Mouse (Mus musculus) embryonic facial prominence, embryonic 11.5 days (tissue): ENCODE results near the gene Defb15. TPM values are rescaled to one million over a fixed set of nuclear protein-coding genes. Genes with fewer than 3 reads are reported as not detected.
"Not testable (repeated sequence)": the region's sequence is repeated elsewhere in the genome, so short reads cannot be mapped to it uniquely, and the experiment has no call there.

ENCODE experiments used
- ATAC-seq: fragments of 200-750 bp; cut with Nextera tagmentation; replicated peaks from 2 replicates; pipeline ENCODE4 v1.8.0; 2017; ENCODE audit warnings: low read depth; ENCODE audit not compliant: insufficient number of reproducible peaks, low FRiP score, low TSS enrichment
- DNase-seq: peaks from one replicate; pipeline ENCODE4 v3.0.0-alpha.2; 2015; ENCODE audit warnings: low spot score
- H3K27ac ChIP-seq: fragments of 300-500 bp; sonication (generic); replicated peaks from 2 replicates; pipeline ENCODE4 v1.5.1; 2014; ENCODE audit warnings: mild to moderate bottlenecking, low read depth, low read length, control low read depth
- H3K27me3 ChIP-seq: fragments of 300-500 bp; sonication (generic); 2 replicates; pipeline ENCODE4 v1.6.1; 2014; ENCODE audit warnings: mild to moderate bottlenecking, low read length, moderate library complexity, mixed read lengths; ENCODE audit not compliant: control insufficient read depth, insufficient read depth
- H3K36me3 ChIP-seq: fragments of 300-500 bp; sonication (generic); replicated peaks from 2 replicates; pipeline ENCODE4 v1.6.1; 2014; ENCODE audit warnings: low read depth, mild to moderate bottlenecking, low read length, moderate library complexity, mixed read lengths; ENCODE audit not compliant: control insufficient read depth, insufficient read depth
- H3K4me1 ChIP-seq: fragments of 300-500 bp; sonication (generic); 2 replicates; pipeline ENCODE4 v1.6.1; 2014; ENCODE audit warnings: low read length, mixed read lengths; ENCODE audit not compliant: control insufficient read depth, insufficient read depth
- H3K4me2 ChIP-seq: fragments of 300-500 bp; sonication (generic); 2 replicates; pipeline ENCODE4 v1.6.1; 2014; ENCODE audit warnings: low read depth, mild to moderate bottlenecking, control low read depth, low read length, moderate library complexity
- H3K4me3 ChIP-seq: fragments of 300-500 bp; sonication (generic); 2 replicates; pipeline ENCODE4 v1.5.1; 2014; ENCODE audit warnings: low read depth, low read length, control low read depth
- H3K9ac ChIP-seq: fragments of 300-500 bp; sonication (generic); replicated peaks from 2 replicates; pipeline ENCODE4 v1.6.1; 2014; ENCODE audit warnings: mild to moderate bottlenecking, control low read depth, low read length
- H3K9me3 ChIP-seq: fragments of 300-500 bp; sonication (generic); replicated peaks from 2 replicates; pipeline ENCODE4 v1.6.1; 2016; ENCODE audit warnings: mild to moderate bottlenecking, low read length, inconsistent platforms, mixed read lengths; ENCODE audit not compliant: control insufficient read depth
- WGBS: fragments of 180-500 bp; shearing (Covaris S2); extraction: QIAGEN DNeasy Blood & Tissue Kit; methylation state at CpG from one replicate; pipeline ENCODE4 v1.1.7; 2014; 5-methylcytosine and 5-hydroxymethylcytosine counted together
- polyA plus RNA-seq: library from polyadenylated mRNA; unstranded; fragments of >200 nt; fragmentation: Nextera tagmentation; extraction: Ambion mirVana; gene quantifications from 2 replicates; pipeline ENCODE4 v1.2.1, GENCODE M21; 2014

Defb15 gene
- polyA plus RNA-seq, 1 experiment from 2014 or later, result not detected

DNA sequence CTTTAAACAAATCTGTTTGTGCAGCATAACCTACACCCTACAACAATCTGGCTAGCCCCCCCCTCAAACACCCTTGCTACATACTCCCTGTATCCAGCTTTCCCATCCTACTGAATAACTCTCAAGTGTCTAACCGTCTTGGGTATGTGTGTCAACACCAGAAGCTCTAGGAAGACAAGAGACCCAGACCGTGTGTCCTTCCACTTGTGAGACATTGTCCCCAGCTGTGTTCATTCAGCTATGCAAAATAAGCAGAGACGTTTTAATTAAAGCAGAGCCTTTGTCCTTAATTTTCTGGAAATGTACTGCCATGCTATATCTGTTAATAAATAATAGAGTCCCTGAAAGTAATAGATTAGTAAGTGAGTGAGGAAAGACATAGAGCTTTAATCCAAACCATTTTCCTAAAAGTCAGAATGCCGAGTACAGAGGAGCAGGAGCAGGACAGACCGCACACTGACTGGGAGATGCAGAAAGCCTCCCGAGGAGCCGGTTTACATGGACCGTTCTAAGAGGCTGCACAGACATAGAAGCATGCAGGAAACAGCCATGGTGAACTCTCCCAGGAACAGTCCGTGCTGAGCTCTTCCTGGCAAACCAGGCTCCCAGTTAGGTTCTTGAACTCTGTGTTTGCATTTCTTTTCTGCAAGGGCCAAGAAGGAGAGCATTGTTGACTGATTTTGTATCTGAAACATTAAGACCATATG is 15.0 kb upstream of the Defb15 start:
- Histone ChIP-seq H3K4me2 (no peak overlapping the region), H3K27ac (no peak overlapping the region), H3K36me3 (no peaks in the 10 kb centered on the region), H3K27me3 (no peaks in the 10 kb centered on the region), H3K9me3 (no peaks in the 10 kb centered on the region), H3K9ac (no peak overlapping the region), H3K4me1 (no peaks in the 10 kb centered on the region), H3K4me3 (no peak overlapping the region)
- 72% methylated on average over 9 of the region's 9 CpGs for WGBS
- DNase-seq (no peak), ATAC-seq (no peak)

DNA sequence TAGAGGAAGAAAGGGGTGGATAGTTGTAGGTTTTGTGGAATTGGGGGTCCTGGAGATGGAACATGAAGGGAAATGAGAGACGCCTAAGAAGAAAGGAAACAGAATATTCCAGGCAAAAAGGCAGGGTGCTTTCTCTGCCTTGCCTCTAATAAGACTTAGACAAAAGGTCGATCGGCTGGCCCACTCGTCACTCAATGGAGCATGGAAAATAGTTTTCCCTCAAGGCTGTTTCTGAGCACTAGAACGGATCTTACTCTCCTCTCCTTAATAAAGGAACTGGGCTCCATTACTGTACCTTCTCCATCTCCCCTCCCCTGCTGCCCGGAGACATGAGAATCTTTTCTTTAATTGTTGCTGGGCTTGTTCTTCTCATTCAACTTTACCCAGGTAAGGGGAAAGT is 14.0 kb upstream of the Defb15 start, which contains the start of gene Defb13:
Gene Defb13 (plus strand): TSS at position 301 of the 400 bp plus-strand sequence.
- no peak for ATAC-seq
- no peak for DNase-seq
- H3K9me3 ChIP-seq, result no peaks in the 10 kb centered on the region
- no peak within 1 kb of the TSS for H3K4me3 ChIP-seq
- no peaks in the 10 kb centered on the region for H3K4me1 ChIP-seq
- H3K27me3 ChIP-seq, result no peaks in the 10 kb centered on the region
- H3K36me3 ChIP-seq, result no peaks in the 10 kb centered on the region
- 77% methylated on average over 6 of the region's 6 CpGs for WGBS
- H3K27ac ChIP-seq, result no peak within 1 kb of the TSS
- no peak within 1 kb of the TSS for H3K9ac ChIP-seq
- H3K4me2 ChIP-seq, result no peak within 1 kb of the TSS; the same call in 1 of the 2 replicates

DNA sequence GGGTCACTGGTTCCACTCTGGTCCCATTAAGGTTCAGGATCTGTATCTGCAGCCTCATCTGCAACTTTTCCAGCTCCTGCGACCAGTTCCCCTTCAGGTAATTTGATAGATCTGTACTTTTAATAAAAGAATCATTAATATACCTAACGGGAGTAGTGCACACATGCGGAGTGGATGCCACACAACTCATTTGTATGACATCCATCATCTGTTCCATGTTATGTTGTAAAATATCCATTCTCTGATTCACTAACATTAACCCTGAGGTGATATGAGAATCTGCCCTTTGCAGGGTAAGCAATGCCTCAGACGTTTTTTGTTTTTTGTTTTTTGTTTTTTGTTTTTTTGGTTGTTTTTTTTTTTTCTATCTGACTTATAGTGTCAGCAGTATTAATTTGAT is 5.5 kb upstream of the Defb15 start, which contains the start of gene Defb35:
Gene Defb35 (plus strand): TSS at position 301 of the 400 bp plus-strand sequence.
- H3K4me2 ChIP-seq, H3K9me3 ChIP-seq, DNase-seq, H3K27me3 ChIP-seq, H3K27ac ChIP-seq, ATAC-seq, H3K4me3 ChIP-seq, H3K4me1 ChIP-seq, H3K9ac ChIP-seq, H3K36me3 ChIP-seq: not testable (repeated sequence)
- 84% methylated on average over 4 of the region's 4 CpGs for WGBS

DNA sequence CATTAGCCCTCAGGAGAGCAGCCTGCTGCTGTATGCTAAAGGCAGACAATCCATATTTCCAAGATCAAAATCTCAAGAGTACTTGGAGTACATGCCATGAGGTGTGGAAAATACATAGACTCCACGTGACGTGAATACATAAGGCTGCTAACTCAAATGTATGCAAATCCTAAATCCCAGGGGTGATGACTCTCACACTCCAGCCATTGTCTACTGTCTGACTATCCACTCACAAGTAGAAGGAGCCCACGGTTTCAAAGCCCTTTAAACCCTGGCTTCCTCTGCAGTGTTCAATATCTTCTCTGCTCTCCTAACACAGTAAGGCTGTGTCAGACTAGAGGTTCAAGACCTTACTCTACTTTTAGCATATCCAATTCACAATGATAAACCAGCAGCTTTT is 1.8 kb downstream of the Defb15 start:
- 82% methylated on average over 3 of the region's 3 CpGs for WGBS
- H3K27ac ChIP-seq, ATAC-seq, H3K4me2 ChIP-seq, DNase-seq, H3K36me3 ChIP-seq, H3K9ac ChIP-seq, H3K4me3 ChIP-seq, H3K27me3 ChIP-seq, H3K4me1 ChIP-seq, H3K9me3 ChIP-seq: not testable (repeated sequence)

DNA sequence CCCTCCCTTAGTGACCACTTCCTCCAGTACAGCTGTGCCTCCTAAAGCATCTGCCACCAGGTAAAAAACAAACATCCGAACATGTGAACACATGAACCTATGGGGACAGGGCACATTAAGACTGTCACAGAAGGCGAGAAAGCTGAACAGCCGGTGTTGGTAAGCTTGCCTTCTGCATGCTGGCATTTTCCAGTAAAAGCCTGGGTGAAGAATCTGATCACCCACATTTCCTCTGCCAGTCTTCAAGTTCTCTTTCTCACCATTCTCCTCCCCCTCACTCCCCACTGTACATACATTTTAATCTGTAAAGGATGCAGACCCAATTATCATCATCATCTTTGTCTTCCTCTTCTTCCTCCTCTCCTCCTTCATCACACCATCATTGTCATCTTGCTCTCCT is 16.9 kb downstream of the Defb15 start:
- DNase-seq (no peak), ATAC-seq (no peak)
- Histone ChIP-seq H3K9ac (no peak overlapping the region), H3K27me3 (no peaks in the 10 kb centered on the region), H3K9me3 (no peaks in the 10 kb centered on the region), H3K4me1 (no peaks in the 10 kb centered on the region), H3K4me3 (no peak overlapping the region), H3K36me3 (no peaks in the 10 kb centered on the region), H3K4me2 (no peak overlapping the region), H3K27ac (no peak overlapping the region)
- 93% methylated on average over 3 of the region's 3 CpGs for WGBS

DNA sequence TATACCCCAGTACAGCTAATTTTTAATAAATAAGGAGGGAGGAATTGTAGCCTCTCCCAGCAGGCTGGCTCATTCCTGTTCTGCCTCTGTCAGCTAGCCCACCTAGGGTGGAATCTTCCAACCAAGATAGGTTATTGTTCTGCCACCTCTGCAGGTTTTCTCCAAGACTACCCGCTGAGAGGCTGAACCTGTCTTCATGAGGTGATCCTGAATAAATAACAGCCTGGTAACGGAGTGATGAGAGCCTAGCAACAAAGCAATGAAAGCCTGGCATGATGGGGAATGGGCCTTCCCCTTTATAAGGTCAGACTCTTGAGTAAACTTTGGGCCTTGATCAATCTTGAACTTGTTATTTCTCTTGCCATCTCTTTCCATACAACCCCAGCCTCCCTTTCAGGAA is 20.0 kb downstream of the Defb15 start:
- no peak overlapping the region for H3K9ac ChIP-seq
- no peaks in the 10 kb centered on the region for H3K4me1 ChIP-seq
- no peak overlapping the region for H3K4me3 ChIP-seq
- H3K27ac ChIP-seq, result no peak overlapping the region
- DNase-seq (no peak), ATAC-seq (no peak)
- no peaks in the 10 kb centered on the region for H3K27me3 ChIP-seq
- WGBS, result 27% methylated on average over 2 of the region's 2 CpGs
- H3K36me3 ChIP-seq, result no peaks in the 10 kb centered on the region
- H3K9me3 ChIP-seq, result no peaks in the 10 kb centered on the region
- no peak overlapping the region for H3K4me2 ChIP-seq

DNA sequence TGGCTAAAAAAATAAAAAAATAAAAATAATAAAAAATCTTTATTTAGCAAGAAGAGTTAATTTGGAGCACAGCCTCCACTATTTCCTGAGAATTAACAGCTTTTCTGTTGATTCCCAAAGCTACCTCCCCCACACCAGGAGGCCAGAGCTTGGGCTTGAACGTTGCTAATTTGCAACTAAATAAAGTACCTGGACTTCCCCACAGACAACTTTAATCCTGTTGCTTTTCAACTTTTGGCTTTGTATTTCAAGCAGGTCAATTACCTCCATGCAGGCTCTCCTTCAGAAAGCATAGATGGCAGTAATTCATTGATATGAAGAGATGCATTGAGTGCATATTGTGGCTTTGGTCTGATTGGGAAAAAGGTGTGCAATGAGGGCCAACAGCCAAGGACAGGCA is 20.6 kb downstream of the Defb15 start:
- H3K27ac ChIP-seq, result no peak overlapping the region
- H3K9ac ChIP-seq, result no peak overlapping the region
- H3K9me3 ChIP-seq, result no peaks in the 10 kb centered on the region
- H3K4me2 ChIP-seq, result no peak overlapping the region
- no peaks in the 10 kb centered on the region for H3K27me3 ChIP-seq
- no peaks in the 10 kb centered on the region for H3K4me1 ChIP-seq
- ATAC-seq (no peak), DNase-seq (no peak)
- H3K36me3 ChIP-seq, result no peaks in the 10 kb centered on the region
- 11% methylated on average over 1 of the region's 1 CpGs for WGBS
- no peak overlapping the region for H3K4me3 ChIP-seq

DNA sequence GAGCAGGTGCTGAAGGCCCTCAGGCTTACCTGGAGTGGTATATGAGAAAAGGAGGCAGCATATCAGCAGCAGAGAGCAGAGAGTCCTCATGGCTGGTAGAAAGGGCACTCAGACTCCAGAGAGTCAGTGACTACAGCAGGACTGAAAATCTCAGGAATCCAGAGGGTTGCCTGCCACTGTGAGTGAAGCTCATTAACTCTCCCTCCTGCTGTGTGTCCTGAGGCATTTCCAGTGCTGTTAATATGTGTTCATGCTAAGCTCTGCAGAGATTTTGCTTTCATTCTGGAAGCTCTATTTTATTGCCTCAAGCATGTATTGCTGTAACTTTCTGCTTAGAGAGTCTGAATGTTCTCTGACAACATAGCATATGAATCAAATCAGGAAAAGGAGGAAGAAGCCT is 26.2 kb downstream of the Defb15 start, which contains the start of gene Defb11:
Gene Defb11 (minus strand): TSS at position 123 of the 400 bp plus-strand sequence.
- not testable (repeated sequence) for H3K4me1 ChIP-seq, H3K9me3 ChIP-seq, H3K4me2 ChIP-seq, H3K36me3 ChIP-seq, H3K27me3 ChIP-seq, H3K27ac ChIP-seq, H3K9ac ChIP-seq, ATAC-seq, DNase-seq, H3K4me3 ChIP-seq
